27 mouse cellular contexts compared by ENCODE assay signal in genomic region chrX:42324848-42325247, GRCm38 (mm10).
"Had no signal": no experiment of that assay in that cellular context is flagged by ENCODE, and none has a peak within 500 bp of the region (broad histone marks: within the 10 kb centered on the region; RNA-seq: fewer than 3 reads in every experiment).

No protein-coding gene starts in this region.

- H3K9ac ChIP-seq: heart, embryonic 12.5 days; hindbrain, embryonic 12.5 days; hindbrain, embryonic 15.5 days; kidney, embryonic 15.5 days; limb, embryonic 13.5 days; limb, embryonic 15.5 days; liver, embryonic 12.5 days; liver, embryonic 14.5 days had no signal

- H3K27ac ChIP-seq: gastrocnemius, adult 2 months; heart, embryonic 10.5 days; hindbrain, embryonic 10.5 days; hindbrain, embryonic 12.5 days; hindbrain, embryonic 15.5 days; hindbrain, postnatal 0 days; kidney, embryonic 15.5 days; kidney, postnatal 0 days; limb, embryonic 13.5 days; limb, embryonic 15.5 days; liver, embryonic 12.5 days; liver, embryonic 14.5 days had no signal

- H3K36me3 ChIP-seq: heart, embryonic 10.5 days; heart, embryonic 12.5 days; hindbrain, embryonic 10.5 days; hindbrain, embryonic 12.5 days; hindbrain, embryonic 15.5 days; kidney, embryonic 15.5 days; limb, embryonic 13.5 days; limb, embryonic 15.5 days; liver, embryonic 12.5 days had no signal

- H3K4me1 ChIP-seq: heart, embryonic 10.5 days; hindbrain, embryonic 12.5 days; hindbrain, embryonic 15.5 days; kidney, embryonic 15.5 days; limb, embryonic 13.5 days; limb, embryonic 15.5 days; liver, embryonic 12.5 days had no signal

- H3K27me3 ChIP-seq: heart, embryonic 12.5 days; hindbrain, embryonic 12.5 days; hindbrain, embryonic 15.5 days; kidney, embryonic 15.5 days; limb, embryonic 13.5 days; limb, embryonic 15.5 days; liver, embryonic 12.5 days had no signal

- H3K9me3 ChIP-seq: heart, embryonic 10.5 days; heart, embryonic 12.5 days; hindbrain, embryonic 10.5 days; hindbrain, embryonic 12.5 days; hindbrain, embryonic 15.5 days; kidney, embryonic 15.5 days; limb, embryonic 13.5 days; limb, embryonic 15.5 days; liver, embryonic 12.5 days had no signal

- ATAC-seq: hindbrain, postnatal 0 days; intestine, embryonic 16.5 days; liver, embryonic 12.5 days had no signal

- H3K4me3 ChIP-seq: gastrocnemius, adult 2 months; heart, embryonic 10.5 days; heart, embryonic 12.5 days; hindbrain, embryonic 10.5 days; hindbrain, embryonic 12.5 days; hindbrain, embryonic 15.5 days; kidney, embryonic 15.5 days; limb, embryonic 13.5 days; limb, embryonic 15.5 days; liver, embryonic 12.5 days had no signal

- DNase-seq: gastrocnemius, adult 2 months; gastrocnemius, postnatal 10 days; gastrocnemius, postnatal 25 days; heart, adult 18-20 months; heart, postnatal 10 days; heart, postnatal 4 days; kidney, adult 11 months; kidney, adult 2 months; kidney, adult 9 months; kidney, postnatal 14 days; kidney, postnatal 36 days; layer of hippocampus, adult 9-11 months; layer of hippocampus, postnatal 36 days; left cerebral cortex, postnatal 4 days had no signal

- H3K4me2 ChIP-seq: heart, embryonic 12.5 days; hindbrain, embryonic 12.5 days; hindbrain, embryonic 15.5 days; kidney, embryonic 15.5 days; limb, embryonic 13.5 days; limb, embryonic 15.5 days; liver, embryonic 12.5 days had no signal
